Mouse (Mus musculus): Measurements from ENCODE around the gene Mgat4a. TPM values are rescaled to one million over a fixed set of nuclear protein-coding genes. Genes with fewer than 3 reads are reported as not detected.

Gene Mgat4a
- 10 to 100 TPM; 24.7 to 28.0 TPM for total RNA-seq (2021)

GRCm38 (mm10) chr1:37540810-37541658, at the start of gene Mgat4a:
TSS of gene Mgat4a (minus strand) at chr1:37541016.
- DNase-seq (ENCODE audit: extremely low spot score in 1 of 2, low spot score in 1 of 2), result peak; percentile 76

DNA sequence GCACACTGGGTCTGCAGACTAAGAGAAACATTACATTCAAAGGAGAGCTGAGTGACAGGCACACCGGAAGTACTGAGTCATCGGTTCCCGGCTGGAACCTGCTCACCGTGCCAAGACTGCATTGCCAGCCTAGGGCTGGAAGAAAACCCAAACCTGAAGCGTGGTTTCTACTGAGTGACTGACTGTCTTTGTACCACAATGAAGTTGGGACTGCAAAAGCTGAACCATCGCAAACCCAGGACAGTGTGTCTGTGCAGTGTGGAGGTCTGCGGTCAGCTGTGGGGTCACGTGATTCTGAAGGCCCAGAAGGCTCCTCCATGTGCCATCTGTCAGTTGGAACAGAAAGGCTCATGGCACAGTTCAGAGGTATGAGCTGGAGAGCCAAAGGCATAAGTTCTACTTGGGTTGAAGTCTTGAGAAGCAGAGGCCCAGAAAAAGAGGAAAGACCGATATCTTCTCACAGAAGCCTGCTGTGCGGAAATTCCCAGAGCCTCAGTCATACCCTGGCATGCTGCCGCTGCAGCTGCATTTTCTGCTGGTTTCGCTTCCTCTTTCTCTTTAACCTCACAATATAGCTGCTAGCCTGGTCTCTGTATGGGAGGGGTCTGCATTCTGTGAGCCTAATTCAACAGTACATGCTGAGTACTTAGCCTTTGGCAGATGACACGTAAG, 45.1 kb upstream of the Mgat4a start:
- DNase-seq (ENCODE audit: extremely low spot score in 1 of 2, low spot score in 1 of 2), result peak in 1 of 2 experiments; percentile 24

DNA sequence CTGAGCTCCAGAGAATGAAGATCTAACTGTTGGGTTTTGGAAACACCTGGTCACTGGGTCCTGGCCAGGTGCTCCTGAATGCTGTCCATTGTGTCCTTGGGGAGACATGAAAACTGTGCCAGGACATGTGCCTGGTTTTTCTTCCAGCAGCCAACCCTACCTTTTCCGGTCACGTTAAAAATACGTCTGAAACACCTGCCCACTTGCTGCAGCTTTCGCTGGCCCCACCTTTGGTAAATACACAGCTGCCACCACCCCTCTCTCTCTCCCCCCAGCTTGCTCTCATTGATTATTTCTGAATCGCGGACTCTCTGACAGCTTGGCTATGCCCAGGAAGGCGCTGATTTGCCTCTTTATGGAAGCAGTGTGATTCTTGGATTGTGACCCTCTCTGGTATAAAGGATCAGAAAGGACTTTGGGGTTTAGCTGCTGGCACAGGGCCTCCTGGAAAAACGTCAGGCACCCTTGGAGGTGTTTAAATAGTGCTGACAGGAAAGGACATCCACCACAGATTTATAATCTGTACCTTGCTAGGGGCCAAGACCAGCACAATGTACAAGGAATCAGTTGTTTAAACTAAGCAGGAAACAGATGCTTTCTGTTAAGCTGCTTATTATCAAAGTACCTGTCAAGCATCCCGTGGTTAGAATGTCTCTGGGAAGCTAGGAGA, 43.1 kb upstream of the Mgat4a start:
- no peak for DNase-seq (ENCODE audit: extremely low spot score in 1 of 2, low spot score in 1 of 2)

DNA sequence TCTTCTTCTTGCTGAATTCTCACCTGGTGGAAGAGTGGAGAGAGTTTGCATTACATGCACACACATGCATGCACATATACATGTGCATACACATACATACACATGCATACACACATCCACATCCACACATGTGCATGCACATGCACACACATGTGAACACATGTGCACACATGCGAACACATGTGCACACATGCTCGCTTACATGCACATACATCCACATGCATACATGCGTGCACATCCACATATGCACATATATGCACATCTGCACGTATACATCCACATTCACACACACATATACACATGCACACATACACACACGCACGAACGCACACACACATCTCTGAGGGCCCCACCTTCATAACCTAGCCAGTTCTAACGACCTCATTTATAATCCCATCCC, 42.4 kb upstream of the Mgat4a start:
- no peak for DNase-seq (ENCODE audit: extremely low spot score in 1 of 2, low spot score in 1 of 2)

DNA sequence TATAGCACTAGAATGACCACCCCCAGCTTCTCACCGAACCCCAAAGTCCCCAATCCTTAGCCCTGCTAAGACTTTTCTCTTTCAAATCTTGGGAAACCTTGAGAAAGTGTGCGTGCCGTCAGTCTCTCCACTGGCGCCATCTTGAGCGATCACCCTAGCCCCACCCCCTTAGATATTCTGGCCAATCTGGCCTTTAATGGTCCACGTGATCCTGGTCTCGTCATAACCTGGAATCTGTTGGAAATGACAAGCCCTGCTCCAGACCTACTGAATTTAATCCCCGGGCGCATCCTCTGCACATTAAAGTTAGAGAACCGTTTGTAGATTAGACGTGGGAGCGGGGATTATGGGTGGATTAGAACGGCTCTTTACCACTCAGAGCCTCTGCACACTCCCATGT, 38.9 kb upstream of the Mgat4a start:
- no peak for DNase-seq (ENCODE audit: extremely low spot score in 1 of 2, low spot score in 1 of 2)

DNA sequence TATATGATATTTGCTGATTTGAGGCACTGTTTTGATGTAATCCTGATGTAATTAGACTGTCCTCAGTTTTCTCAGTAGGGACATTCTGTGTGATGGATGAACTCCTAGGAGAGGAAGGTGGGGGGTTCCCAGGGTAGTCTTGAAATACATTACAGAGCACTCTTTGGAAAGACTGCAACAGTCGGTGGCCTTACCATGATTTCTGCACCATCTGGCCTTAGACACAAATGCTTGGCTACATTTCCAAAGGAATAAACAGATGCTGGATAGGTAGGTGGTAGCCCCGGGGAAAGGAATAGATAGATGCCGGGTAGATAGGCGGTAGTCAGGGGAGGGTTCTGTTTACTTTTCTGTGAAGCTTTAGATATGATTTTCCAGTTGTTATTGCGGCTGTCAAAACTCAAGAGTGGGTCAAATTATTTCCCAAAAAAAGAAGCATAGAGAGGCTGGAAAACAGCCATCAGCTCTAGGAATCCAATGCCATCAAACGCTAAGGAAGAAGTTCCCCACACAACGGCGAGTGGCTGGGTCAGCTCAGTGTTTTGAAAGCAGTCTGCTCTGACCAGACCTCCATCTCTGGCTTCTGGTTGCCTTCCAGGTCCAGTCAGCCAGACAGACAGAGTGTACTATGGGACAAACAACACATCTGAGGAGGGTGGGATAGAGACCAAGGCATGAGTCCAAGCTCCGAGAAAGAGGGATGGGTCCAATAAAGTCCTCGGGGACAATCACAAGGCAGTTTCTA, 31.9 kb upstream of the Mgat4a start:
- DNase-seq (ENCODE audit: extremely low spot score in 1 of 2, low spot score in 1 of 2), result no peak

DNA sequence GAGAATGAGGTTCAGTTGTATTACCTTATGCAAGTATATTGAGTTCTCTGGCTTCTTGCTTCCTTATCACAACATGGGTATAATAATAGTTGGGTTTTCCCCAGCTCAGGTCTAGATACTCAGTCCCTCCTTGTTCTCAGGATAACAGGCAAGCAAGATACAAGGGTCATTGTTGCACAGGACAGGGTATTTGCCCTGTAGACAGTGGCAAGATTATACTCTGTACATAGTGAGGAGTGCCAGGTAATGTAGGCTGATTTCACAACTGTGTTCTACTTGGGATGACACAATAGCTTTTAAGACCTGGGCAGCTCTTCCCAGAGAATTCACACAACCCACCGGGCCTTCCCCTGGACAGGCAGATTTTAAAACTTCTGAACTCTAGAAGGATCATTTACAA, 27.6 kb upstream of the Mgat4a start:
- no peak for DNase-seq (ENCODE audit: extremely low spot score in 1 of 2, low spot score in 1 of 2)

GRCm38 (mm10) chr1:37566754-37567153, 25.9 kb upstream of the Mgat4a start:
- DNase-seq (ENCODE audit: extremely low spot score in 1 of 2, low spot score in 1 of 2), result no peak

DNA sequence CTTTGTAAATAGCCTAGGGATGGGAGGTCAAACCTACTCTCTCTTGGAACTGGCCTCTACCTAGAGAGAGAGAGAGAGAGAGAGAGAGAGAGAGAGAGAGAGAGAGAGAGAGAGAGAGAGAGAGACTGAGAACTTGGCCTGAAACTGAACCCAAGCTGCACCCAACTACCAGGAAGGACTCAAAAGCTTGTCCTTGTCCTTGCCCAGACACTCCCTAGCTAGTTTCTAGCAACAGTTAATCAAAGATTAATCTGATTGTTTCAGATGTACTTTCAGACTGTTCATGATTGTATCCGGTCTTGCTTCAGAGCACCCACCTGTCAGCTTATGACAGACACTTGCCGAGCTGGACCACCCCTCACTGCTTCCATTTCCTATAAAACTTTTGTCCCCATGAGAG, 25.5 kb upstream of the Mgat4a start:
- DNase-seq (ENCODE audit: extremely low spot score in 1 of 2, low spot score in 1 of 2), result no peak

- DNase-seq (ENCODE audit: extremely low spot score in 1 of 2, low spot score in 1 of 2), result no peak
Observed at GRCm38 (mm10) chr1:37565396-37565795, 24.6 kb upstream of the Mgat4a start.

DNA sequence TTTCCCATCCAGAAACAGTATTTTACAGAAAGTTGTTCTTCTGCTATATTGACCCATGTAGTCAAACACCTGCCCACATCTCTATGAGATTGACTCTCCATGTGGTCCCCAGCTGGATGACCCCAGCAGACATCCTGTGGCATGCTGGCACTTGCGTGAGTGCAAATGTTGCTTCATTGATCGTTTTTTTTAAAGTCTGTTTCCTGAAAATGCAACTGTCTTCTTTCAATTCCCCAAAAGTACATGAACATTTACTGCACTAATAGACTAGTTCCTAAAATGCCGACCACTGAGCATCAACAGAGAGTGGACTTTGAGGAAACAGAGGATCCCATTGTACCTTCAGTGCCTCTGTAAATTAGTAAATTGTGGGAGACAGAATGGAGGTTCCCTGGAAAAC, 21.1 kb upstream of the Mgat4a start:
- DNase-seq (ENCODE audit: extremely low spot score in 1 of 2, low spot score in 1 of 2), result no peak

DNA sequence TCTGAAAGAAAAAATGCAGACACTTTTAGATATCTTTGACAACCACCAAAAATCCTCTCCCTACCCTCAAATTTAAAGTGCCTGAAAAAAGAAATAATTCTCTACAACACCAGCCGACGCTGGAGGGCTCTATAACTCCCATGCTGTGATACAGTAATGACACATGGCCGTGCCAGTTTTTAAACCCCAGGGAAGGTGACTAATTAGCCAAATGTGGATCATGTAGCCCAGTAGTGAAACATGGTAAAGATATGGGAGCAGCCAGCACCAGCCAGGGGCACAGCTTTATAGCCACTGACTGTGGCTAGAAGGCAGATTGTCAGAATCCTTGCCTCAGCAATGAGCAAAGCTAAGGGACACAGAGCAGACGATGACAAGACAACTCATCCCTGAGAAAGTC, 19.5 kb upstream of the Mgat4a start:
- DNase-seq (ENCODE audit: extremely low spot score in 1 of 2, low spot score in 1 of 2), result no peak

- DNase-seq (ENCODE audit: extremely low spot score in 1 of 2, low spot score in 1 of 2), result no peak
Observed at GRCm38 (mm10) chr1:37551986-37552385, 11.2 kb upstream of the Mgat4a start.

GRCm38 (mm10) chr1:37549501-37549900, 8.7 kb upstream of the Mgat4a start:
- DNase-seq (ENCODE audit: extremely low spot score in 1 of 2, low spot score in 1 of 2), result no peak

DNA sequence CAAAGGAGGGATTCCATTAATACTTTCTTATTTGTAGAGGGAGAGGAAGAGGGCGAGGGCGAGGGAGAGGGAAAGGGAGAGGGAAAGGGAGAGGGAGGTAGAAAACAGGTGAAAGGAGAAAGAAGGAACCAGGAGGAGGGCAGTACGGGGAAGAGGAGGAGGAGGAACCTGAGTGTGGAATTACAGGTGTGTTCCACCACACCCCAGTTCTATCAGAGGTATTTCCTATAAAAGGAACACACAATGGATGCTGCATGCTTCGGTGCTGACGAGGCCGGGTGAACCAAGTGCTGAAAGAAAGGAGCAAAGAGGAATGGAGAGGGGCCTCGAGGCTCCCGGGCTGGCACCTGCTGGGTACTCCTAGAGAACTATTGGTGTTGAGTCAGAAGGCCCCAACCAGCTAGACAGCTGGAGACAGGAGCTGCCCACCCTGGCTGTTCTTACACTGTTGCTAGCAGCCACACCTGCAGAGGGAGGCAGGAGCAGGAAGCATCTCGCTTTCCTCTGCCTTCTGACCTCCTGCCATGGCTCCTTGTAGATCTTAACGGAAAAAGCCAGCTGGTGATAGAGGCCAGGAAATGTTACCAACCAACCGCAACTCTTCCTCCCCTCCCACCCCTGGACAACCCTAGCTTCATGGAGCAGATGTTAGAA, 5.7 kb upstream of the Mgat4a start:
- no peak for DNase-seq (ENCODE audit: extremely low spot score in 1 of 2, low spot score in 1 of 2)

DNA sequence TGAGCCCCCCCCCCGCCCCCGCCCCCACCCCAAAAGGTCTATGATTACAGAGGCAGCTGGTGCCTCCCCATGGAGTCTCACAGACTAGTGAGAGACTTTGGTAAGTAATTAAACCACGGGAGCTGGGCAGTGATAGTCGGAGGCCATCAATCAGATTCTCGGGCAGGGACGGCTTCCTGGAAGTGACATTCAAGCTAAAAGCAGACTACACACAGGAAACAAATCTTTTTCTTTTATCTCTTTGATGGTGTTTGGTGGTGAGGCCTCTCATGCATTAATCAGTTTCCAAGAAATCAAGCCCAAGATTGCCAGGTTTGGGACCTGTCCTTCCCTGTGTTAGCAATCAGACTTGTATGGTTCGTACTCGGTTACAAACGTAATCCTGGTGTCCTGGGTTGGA, 3.4 kb upstream of the Mgat4a start:
- no peak for DNase-seq (ENCODE audit: extremely low spot score in 1 of 2, low spot score in 1 of 2)

- DNase-seq (ENCODE audit: extremely low spot score in 1 of 2, low spot score in 1 of 2), result no peak
Observed at GRCm38 (mm10) chr1:37543057-37543456, 2.2 kb upstream of the Mgat4a start.

DNA sequence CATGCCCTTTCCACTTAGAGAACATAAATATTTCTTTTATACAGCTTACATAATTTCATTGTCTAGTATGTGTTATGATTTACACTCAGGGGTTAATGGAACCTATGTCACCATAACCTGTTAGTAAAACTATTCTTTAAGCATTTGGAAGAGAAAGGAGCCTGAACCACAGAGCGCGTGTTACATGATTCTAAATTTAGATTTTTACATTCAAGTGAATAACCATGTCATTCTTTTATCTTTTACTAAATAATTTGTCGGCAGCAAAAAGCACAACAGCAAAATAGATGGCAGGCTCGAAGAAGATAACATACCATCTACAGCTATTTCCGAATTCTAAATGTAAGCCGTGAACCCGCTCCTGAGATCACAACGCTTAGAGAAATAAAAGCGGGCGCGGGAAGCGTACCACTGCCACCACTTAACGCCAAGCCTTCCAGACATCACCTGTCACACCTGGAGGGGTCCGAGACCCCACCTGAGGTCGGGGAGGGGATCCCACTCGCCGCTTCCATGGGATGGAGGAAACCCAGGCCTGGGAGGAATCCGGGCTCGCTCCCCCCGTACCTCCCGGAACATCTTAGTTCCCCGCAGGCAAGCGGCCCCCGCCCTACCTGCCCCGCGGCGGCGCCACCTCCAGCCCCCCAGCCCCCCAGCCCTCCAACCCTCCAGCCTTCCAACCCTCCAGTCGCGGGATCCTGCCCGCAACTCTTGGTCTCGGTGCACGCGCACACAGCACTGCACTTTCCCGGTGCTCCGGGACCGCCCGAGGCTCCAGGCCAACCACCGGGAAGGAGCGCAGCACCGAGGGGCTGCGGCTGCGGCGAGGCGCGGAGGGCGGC, 627 bp downstream of the Mgat4a start:
- no peak for DNase-seq (ENCODE audit: extremely low spot score in 1 of 2, low spot score in 1 of 2)

DNA sequence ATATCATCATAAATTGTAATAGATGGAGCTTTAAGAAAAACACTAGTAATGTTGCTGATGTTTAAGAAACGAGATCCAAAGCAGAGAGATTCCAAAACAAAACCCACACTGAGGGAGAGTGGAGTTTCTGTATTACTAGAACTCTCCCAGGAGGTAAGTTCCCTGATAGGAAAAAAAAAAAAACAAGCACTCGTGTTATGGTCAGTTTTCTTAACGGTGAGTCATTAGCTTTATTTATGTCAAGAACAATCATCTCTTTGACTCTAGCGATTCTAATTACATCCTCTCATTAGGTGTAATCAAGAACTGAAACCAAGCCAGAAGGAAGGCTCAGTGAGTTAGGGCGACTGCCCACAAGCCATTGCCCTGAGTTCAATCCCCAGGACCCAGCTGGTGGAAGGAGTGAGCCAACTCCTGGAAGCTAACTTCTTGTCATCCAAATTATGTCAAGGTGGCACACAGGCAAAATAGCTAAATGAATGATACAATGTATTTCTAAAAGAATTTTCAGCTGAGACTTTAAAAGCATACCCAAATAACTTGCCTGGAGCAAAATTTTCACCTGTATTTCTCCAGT, 6.2 kb downstream of the Mgat4a start:
- no peak for DNase-seq (ENCODE audit: extremely low spot score in 1 of 2, low spot score in 1 of 2)
